Mouse (Mus musculus) NIH3T3 (cell line): ENCODE results near the gene Adgrd1.

Experiments used
- DNase-seq: peaks from one replicate; pipeline ENCODE4 v3.0.0-alpha.2; 2012; ENCODE audit warnings: low read depth

Gene Adgrd1

DNA sequence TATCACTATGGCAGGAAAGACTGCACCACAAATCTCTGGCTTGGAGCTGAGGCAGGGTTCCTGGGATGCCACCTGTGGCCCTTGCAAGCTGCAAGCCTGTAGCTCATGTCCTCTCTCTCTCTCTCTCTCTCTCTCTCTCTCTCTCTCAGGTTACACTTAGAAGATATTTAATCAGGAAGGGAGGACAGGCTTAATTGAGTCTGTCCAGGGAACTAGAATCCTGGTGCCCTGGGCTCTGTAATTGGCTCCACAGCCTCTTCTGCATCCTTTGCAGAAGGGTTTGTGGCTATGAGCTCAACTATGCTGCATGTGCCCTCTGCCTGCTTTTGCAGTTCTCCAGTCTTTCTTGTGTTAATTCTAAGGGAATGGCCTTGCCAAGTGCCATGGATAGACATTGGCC is 111.7 kb downstream of the Adgrd1 start:
- DNase-seq, result no peak

DNA sequence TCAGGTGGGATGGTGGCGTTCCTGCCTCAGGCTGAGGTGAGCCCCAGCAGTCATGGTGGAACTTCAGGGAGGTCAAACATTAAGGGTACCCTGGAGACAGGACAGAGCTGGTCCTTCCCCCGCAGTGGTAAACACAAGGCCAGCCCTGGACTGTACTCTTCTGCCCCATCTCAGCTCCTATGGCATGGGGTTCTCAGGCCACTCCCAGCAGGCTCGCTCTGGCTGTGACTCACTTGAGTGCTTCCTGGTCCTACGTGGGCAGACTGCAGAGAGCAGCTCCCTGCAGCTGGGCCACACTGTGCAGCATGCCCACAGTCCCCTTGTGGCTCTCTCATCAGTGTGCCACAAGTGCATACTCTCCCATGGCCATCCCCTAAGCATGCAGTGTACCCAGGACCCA is 112.3 kb downstream of the Adgrd1 start:
- DNase-seq, result no peak

DNA sequence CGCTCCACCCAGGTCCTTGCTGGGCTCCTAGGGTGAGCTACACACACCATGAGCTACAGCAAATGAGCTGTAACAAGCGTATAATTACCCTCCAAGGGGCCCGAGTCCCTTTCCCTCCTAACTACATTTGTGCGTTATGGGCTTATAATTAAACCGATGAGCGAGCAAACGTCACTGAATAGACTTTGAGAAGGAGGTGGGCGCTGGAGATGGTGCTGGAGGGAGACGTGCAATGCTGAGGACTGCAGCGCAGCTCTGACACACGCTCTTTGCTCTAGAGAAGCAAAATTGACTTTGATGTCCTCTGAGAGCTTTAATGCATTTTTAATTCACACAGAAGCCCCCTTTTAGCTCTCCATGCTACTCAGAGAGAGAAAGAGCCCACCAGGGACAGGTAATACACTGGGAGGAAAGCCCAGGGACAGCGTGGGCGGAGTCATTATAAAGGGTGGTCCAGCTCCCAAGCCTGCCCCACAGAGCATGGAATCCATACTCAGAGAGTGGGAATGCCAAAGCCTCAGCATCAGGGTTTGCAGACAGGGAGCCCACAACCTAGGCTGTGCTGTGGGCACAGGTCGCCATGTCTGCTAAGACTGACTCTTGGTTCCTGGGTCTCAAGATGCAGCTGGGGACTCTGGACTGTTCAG is 115.0 kb downstream of the Adgrd1 start:
- DNase-seq, result no peak

DNA sequence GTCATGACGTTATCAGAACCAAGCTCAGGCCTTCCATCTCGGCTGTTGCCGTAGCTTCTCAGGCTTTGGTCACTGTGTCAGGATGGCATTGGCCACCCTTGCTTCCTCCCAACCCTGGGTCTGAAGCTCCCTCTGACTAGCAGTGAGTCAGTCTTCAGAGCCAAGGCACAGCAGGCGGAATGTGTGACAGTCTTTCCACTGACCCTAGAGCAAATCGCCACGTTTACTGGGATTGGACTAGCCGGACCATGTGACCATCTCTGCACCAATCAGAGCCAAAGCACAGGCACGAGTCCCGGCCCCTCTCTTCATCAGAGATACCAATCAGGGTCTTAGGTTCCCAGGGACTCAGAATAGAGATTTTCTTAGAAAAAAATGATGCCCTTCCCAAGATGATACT is 117.5 kb downstream of the Adgrd1 start:
- DNase-seq, result no peak

DNA sequence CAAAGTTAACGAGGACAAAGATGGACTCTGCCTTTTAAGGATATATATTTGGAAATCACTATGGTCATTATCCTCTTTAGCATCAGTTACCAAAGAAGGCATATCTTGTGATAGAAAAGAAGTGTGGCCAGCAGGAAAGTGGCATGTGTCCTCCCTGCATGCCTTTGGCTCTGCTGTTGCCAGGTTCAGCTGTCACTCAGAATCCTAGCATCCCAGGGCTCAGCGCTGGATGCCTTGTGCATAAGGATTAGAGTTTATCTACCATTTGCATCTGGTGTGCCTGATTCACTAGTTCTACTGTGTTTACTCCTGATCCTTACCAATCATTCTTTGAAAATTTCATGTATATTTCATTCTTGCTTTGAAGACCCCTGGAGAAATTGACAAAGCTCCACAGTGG is 119.5 kb downstream of the Adgrd1 start:
- DNase-seq, result no peak

DNA sequence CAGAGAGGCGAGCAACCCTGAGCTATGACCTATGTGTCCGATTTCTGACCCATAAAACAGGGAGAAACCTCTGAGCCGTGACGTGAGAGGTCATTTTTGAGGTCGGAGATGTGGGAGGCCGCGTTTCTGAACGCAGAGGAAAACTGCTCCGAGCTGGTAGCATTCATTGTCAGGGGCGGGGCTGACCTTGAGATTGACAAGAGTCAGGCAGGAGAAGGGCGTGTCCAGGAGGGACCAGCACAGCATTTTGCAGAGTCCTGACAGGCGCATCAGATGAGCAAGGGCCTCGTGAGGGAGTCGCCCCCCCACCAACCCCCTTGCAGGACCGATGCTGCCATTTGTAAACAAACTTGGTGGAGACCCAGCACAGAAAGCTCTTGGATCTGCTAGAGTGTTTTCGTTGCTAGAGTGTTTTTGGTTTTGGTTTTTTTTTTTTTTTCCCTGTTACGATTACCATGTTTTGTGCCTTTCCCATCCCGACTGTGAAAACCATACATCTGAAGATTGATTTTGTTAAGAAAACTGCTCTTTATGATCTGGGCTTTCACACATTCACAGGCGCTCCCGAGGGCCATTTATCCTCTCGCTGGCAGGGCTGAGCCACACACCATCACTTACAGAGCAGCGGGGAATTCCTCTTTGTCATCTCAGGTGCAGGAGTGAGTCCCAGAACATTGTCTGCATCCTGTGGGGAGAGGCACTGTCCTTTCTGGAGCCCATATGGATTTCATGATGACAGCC is 121.1 kb downstream of the Adgrd1 start:
- no peak for DNase-seq

DNA sequence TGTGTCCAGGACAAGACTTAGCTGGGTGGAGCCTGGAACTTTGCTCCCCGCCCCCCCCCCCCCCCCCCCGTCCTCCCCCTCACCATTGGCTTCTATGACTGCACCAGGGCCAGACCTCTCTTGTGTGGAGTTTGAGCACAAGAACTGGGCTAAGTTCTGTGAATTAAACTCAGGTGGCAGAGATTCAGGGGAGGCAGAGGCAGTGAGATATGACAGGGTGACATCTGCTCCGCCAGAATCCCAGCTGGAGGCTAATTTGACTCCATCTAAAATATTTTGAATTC is 121.6 kb downstream of the Adgrd1 start:
- DNase-seq, result no peak

DNA sequence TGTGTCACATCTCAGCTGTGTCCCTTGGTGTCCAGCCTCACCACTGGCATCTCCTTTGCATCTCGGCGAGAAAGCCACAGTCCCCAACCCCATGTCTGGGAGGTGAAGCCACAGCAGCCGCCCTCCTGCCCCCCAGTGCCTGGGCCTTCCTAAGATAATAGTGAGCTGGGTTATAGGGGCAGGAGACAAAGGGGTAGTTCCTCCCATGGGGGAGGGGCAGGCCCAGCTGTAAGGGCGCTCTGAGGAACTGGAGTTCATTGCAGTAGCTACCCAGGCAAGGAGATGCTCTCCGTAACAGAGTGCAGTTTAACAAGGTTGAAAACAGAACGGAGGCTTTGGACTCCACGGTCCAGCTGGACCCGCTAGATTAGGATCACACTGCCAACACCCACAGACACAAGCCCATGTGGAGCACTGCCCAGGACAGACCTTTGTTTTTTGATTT is 122.0 kb downstream of the Adgrd1 start:
- DNase-seq, result no peak

DNA sequence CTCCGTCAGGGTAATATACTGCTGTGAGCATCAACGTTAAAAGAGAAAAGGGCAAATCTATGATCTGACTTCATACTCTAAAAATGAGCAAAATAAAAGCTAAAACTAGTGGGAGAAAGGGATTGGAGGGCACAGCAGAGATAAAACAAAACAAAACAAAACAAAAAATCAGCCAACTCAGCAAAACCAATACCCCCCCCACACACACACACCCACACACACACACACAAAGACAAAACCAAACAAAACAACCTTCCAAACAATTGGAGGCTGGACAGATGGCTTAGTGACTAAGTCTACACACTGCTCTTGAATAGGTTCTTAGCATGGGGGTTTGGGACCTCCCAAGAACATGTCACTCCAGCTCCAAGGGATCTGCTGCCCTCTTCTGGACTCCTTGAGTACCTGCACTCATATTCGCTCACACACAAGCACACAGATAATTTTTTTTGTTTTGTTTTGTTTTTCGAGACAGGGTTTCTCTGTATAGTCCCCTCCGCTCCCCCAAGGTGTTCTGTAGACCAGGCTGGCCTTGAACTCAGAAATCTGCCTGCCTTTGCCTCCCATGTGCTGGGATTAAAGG is 122.7 kb downstream of the Adgrd1 start:
- no peak for DNase-seq

DNA sequence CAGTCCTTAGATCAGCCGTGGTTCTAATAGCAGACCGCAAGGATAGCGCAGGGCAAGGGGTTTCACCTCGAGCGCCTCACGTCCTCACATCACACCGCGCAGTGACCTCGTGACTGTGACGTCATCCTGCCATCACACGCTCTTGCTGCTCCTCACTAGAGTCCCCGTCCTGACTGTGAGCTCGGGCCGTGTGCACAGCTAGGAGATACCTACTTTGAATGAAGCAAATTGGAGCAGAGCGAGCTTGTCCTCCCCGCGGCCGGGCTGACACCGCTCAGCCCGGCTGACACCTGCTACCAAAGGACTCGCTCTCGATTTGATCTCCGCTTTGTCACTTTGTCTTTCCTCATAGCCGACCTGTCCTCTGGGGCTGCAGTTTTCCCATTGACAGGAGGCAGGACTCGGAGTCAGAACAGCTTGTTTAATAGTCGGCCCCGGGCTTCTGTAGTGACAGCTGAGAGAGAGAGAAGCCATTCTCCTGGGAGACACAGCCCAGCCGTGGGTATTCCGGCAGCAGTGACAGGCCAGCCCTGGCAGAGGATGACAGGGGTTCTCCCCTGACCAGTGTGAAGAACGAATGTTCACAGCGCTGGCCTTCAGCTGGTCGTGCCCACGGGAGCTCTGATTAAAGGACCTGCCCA is 129.4 kb downstream of the Adgrd1 start:
- DNase-seq, result no peak

DNA sequence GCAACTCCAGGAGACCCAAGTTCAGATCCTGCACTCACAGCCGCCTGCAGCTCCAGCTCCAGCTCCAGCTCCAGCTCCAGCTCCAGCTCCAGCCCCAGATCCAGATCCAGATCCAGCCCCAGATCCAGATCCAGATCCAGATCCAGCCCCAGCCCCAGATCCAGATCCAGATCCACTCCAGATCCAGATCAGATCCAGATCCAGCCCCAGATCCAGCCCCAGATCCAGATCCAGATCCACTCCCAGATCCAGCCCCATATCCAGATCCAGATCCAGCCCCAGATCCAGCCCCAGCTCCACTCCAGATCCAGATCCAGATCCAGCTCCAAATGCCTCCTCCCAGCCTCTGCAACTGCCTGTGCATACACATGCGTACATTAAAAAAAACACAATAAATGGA is 131.6 kb downstream of the Adgrd1 start:
- no peak for DNase-seq

DNA sequence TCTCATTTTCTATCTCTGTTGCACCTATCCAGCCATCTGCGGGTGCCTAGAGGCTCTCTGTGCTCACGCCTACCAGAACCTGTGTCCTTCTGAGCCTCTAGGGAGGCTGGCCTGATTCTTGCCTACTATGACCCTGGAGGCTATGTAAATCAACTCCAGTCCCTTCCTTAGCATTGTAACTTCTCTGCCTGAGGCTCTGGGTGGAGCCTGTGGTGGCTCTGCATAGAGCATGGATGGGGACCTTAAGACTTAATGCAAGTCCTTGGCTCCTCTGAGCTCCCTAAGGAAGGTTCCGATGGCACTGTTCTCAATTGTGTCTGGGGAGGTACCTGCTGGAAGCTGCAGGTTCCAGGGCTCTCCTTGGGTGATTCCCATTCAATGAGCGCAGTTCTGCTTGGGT is 136.8 kb downstream of the Adgrd1 start:
- no peak for DNase-seq

DNA sequence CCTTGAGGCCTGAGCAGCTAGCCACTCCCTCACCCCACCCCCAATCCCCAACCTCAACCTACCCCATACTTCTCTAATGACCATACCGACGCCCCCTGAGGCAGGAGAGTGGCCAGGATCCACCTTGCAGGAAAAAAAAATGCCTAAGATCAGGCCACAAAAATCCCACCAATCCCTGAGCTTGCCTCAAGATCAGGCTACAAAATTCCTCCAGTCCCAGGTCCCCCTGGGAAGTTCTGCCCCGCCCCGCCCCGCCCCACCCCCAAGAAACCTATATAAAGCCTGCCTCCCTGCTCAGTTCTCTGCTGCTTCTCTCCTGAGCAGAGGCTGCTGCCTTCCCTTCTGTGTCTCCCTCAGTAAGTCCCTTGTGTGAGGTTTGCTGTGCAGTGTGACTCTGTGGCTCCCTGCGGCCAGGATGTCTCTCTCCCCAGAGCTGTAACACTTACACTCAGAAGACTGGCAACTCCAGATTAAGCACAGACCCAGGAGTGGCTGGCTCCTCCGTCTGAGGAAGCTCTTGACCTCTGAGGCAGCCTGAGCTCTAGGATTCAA is 137.4 kb downstream of the Adgrd1 start:
- no peak for DNase-seq

DNA sequence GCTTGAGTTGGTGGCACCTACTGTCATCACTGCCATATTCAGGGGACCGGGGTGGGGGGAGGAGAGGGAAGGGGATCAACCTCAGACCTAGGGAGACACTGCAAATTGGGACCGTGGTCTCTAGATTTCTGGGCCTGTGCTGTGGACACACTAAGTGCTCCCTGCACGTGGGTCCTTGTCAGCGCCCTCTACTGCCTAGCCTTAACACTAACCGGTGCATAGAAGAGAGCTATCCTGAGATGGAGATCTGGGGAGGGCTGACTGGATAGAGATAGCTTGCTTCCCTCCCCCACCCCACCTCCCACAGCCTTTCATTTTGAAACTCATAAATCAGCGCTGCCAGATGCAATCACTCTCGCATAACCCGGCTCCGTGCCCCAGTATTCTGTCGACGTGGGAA is 139.8 kb downstream of the Adgrd1 start:
- DNase-seq, result no peak

DNA sequence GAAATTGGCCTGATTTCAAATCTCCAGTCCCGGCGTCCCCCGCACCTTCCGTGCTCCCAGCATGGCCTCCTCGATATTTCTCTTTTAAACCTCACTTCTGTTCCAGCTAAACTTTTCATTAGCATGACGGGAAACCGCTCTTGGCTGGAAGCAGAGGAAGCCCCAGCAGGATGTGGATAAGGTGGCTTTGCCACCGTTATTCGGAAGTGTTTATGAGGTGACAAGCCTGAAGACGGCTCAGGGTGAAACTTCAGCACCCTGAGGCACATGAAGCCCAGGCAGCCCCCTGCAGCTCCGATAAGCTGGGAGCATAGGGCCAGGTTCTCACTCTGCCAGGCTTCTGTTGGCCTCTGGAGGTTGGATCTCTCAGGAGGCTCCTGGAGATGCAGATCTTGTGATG is 145.3 kb downstream of the Adgrd1 start:
- DNase-seq, result no peak

DNA sequence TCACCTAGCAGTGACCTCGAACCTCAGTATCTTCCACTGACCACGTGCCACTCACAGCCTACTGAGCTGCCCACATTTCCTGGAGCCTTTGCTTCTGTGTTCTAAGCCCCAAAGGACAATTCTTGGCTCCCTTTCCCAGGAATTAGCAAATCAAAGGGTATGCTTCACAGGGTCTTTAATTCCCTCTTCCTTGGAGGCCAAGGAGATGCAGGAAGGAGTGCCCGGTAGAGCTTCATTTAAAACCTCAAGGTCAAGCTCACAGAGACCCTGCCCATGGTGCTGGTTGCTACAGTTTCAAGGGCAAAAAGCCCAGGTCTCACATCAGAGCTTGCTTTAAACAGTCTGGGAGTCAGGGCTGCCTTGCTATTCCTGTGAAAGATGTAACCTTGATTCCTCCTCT is 145.7 kb downstream of the Adgrd1 start:
- no peak for DNase-seq

DNA sequence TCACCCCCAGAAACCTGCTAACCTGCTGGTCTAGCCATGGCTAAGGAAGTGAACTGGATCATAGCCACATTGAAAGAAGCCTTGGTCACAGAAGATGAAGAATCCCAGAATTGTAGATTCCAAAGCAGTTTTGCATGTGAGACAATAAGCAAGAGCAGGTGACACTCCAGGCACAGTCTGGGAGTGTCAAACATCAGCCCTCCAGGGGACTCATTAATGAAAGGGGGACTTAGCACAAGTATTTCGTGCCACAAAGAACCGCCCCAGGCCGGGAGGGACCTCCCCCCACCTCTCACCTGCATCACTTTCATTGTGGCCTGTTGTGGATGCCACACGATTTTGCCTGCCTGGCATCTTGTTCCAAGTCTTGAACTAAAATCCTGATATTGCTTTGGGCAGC is 146.6 kb downstream of the Adgrd1 start:
- no peak for DNase-seq

DNA sequence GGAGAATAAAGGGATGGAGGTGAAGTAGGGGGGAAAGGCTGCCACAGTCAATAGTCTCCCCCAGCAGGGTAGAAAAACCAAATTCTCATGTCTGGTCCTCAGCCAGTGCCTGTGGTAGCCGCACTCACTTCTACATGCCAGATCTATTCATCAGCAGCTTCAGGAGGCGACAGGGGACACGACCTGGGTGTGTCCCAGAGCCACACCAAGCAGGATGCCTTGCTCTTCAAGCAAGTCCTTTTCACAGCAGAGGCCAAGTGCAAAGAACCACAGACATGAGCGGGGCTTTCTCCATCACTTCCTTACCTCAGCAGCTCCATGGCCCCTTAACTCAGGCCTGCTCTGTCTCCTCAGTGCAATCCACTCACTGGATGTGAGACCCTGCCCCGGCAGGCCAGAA is 147.8 kb downstream of the Adgrd1 start:
- no peak for DNase-seq

DNA sequence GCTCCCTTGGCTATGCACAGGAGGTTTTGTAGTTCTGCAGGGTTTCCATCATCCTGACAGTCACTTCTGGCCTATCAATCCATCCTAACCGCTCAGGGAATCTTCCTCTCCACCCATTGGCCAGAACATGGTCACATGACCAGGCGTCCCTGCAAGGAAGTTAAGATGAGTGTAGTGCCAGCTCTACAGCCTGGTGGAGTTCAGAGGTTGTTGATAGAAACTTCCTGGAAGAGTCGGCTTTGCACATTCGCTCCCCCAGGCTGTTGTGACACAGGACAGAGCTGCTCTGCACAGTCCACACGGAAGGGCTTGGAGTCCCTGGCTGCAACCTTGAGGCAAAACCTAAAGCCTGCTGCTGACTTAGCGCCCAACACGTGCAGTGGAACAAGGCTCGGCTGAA is 152.5 kb downstream of the Adgrd1 start:
- DNase-seq, result no peak
